Mouse (Mus musculus) yolk sac, embryonic 10.5 days (tissue): ENCODE measurements around the gene Pyurf.
A peak's percentile ranks its signal among the peaks of the same experiment; 100 is the strongest.

ENCODE experiments used
- DNase-seq: peaks from one replicate; pipeline ENCODE4 v3.0.0-alpha.2; 2017; ENCODE audit warnings: low spot score

Pyurf gene

GRCm38 (mm10) chr6:57691467-57692261 lies at the start of gene Pyurf:
Gene Pyurf (minus strand): TSS chr6:57692078.
- peak; percentile 94 for DNase-seq

DNA sequence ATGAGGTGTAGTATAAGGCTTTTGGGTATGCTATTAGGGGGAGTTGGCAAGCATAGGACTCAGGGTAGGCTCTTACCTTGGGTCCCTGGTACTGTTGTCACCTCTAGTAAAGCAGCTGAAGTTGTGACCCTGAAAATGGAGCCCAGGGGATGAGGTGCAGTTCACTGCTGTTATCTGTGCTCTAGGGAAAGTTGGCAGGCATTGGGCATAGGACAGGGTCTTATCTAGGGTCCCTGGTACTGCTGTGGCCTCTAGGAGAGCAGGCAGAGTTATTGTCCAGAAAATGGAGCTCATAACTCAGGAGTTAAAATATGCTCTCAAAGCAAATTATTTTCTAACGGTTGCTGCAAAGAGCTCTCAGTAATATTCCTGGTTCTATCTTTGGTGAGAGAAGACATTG lies 29.5 kb upstream of the Pyurf start:
- no peak for DNase-seq

- no peak for DNase-seq
Observed at GRCm38 (mm10) chr6:57711726-57712125, 19.8 kb upstream of the Pyurf start.

- DNase-seq: no peak
Observed at GRCm38 (mm10) chr6:57706721-57707120, 14.8 kb upstream of the Pyurf start.

GRCm38 (mm10) chr6:57703703-57704102 lies 11.8 kb upstream of the Pyurf start:
- DNase-seq: no peak

GRCm38 (mm10) chr6:57702743-57703499 lies 11.0 kb upstream of the Pyurf start:
- DNase-seq: peak; percentile 96

DNA sequence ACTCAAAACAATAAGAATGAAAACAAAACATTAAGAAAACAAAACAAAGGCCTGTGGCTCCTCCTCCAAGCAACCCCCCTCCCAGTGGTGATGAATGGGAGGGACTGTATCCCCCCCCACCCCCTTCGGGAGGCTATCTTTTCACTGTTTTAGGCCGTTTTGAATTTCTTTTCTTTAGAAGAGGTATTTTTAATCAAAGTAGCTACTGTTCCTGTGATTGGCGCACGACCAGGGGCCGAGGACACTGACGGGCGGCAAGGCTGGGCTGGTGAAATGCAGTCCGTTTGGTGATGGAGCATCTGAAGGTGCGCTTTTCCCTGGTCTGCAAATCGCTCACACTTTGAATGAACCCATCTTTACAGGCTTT lies 10.5 kb upstream of the Pyurf start, which contains the start of gene Lancl2:
Gene Lancl2, plus strand, starts transcription at position 165 of the 367 bp plus-strand sequence.
- no peak for DNase-seq

DNA sequence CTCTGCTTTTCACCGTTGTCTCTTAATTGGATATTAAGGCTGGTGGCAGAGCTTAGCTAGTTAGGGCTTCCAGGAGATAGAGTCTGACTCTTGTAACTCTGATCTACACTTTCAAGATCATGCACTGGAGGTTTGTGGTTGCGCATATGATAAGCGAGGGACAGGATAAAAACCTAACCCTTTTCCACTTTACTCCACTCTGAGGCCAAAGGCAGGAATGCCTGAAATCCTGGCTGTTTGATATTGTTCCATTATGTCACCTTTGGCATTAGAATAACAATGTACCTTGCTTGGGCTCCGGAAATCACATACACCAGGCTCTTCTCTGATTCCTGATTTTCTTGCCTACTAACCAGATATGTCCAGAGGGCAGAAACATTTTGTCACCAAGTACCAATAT lies 9.8 kb upstream of the Pyurf start:
- DNase-seq: no peak

- no peak for DNase-seq
Observed at GRCm38 (mm10) chr6:57693116-57693515, 1.2 kb upstream of the Pyurf start.

DNA sequence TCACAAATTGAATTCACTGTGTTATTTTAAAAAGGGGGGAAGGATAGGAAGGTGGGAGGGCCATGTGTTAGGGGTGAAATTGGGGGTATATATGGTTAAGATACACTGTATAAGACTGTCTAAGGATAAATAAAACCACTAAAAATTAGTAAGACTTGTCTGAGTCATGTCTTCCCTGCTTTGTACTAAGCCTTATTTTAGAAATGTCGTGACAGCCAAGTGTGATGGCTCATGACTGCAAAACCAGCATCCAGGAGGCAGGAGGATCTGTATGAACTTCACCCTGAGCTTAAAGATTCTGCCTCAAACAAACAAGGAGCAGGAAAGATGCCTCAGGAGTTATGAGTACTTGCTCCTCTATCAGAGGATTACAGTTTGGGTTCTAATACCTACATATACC lies 7.7 kb downstream of the Pyurf start:
- DNase-seq: no peak

- DNase-seq: no peak
Observed at GRCm38 (mm10) chr6:57661295-57661694, 30.6 kb downstream of the Pyurf start.

DNA sequence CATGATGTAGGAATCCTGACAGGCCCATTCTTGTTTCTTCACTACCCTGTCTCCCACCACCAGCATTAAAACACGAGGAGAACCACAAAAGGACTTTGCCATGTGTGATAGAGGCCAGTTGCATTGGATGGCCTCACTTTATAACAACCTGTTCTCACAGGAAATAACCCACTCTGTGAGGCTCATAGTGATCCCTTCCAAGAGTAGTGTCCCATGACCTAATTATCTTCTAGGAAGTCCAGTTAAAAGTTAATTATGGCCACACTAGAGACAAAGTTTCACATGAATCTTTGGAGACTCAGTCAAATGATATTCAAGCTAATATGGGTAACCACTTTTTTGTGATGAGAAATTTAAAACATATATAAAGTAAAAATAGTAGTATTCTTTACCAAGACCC lies 44.6 kb downstream of the Pyurf start:
- no peak for DNase-seq

DNA sequence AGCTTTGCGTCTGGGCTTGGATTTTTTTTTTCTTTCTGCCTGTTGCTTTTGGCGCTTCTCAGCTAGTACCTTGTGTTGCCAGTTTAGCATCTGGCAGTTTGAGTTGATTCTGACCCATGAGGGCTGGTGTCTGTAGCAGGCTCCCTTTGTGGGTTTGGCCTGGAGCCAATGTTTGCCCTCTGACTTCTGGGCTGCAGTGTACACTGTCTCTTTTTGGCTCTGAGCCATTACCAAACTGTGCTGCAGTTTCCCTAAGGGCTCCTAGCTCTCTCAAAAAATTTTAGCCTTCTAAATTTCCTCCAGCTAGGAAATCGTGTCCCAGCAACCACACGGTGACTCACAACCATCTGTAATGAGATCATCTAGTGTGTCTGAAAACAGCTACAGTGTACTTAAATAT lies 50.1 kb downstream of the Pyurf start:
- peak; percentile 6 for DNase-seq

GRCm38 (mm10) chr6:57639531-57639930 lies 52.3 kb downstream of the Pyurf start:
- no peak for DNase-seq
